Mouse (Mus musculus) liver, adult 2 months (tissue): ENCODE measurements around the gene Rad51c. TPM values are rescaled to one million over a fixed set of nuclear protein-coding genes. Genes with fewer than 3 reads are reported as not detected.
"Not testable (repeated sequence)": the region's sequence is repeated elsewhere in the genome, so short reads cannot be mapped to it uniquely, and the experiment has no call there.

Source experiments
- DNase-seq: peaks from one replicate; pipeline ENCODE4 v3.0.0-alpha.2; 2011; ENCODE audit warnings: low read depth, low spot score; ENCODE audit errors: extremely low read depth
- H3K27ac ChIP-seq: fragments of 200-500 bp; replicated peaks from 2 replicates; pipeline ENCODE4 v1.5.1; 2012; ENCODE audit warnings: low read depth, mild to moderate bottlenecking, control low read depth, inconsistent platforms, low read length; ENCODE audit not compliant: insufficient read depth
- H3K27me3 ChIP-seq: fragments of 200-500 bp; 2 replicates; pipeline ENCODE4 v1.6.1; 2012; ENCODE audit warnings: mild to moderate bottlenecking, moderate library complexity, low read length, inconsistent platforms; ENCODE audit not compliant: control insufficient read depth, insufficient read depth
- H3K36me3 ChIP-seq: fragments of 200-500 bp; 2 replicates; pipeline ENCODE4 v1.6.1; 2012; ENCODE audit warnings: low read length, inconsistent platforms; ENCODE audit not compliant: control insufficient read depth, insufficient read depth
- H3K4me1 ChIP-seq: fragments of 200-500 bp; 2 replicates; pipeline ENCODE4 v1.6.1; 2011; ENCODE audit warnings: low read length; ENCODE audit not compliant: control insufficient read depth, insufficient read depth
- H3K4me3 ChIP-seq: fragments of 200-500 bp; 2 replicates; pipeline ENCODE4 v1.5.1; 2011; ENCODE audit warnings: low read depth, mild to moderate bottlenecking, control low read depth, low read length, moderate library complexity; ENCODE audit not compliant: insufficient read depth
- H3K79me2 ChIP-seq: fragments of 200-500 bp; 2 replicates; pipeline ENCODE4 v1.6.1; 2012; ENCODE audit warnings: inconsistent platforms, mild to moderate bottlenecking, low read length, moderate library complexity; ENCODE audit not compliant: control insufficient read depth, insufficient read depth
- H3K9ac ChIP-seq: fragments of 200-500 bp; 2 replicates; pipeline ENCODE4 v1.6.1; 2012; ENCODE audit warnings: low read depth, mild to moderate bottlenecking, control low read depth, inconsistent platforms, low read length
- CTCF ChIP-seq: fragments of 200-500 bp; IDR thresholded peaks from 2 replicates; pipeline ENCODE4 v1.5.1; 2011; ENCODE audit warnings: low read depth, low read length, control low read depth
- POLR2A ChIP-seq: fragments of 200-500 bp; IDR thresholded peaks from 2 replicates; pipeline ENCODE4 v1.6.1; 2011; ENCODE audit warnings: low read length, control low read depth; ENCODE audit not compliant: insufficient read depth; ENCODE audit errors: extremely low read depth
- WGBS: fragments of 180-500 bp; shearing (Covaris S2); methylation state at CpG from one replicate; pipeline ENCODE4 v1.1.7; 2018; 5-methylcytosine and 5-hydroxymethylcytosine counted together
- polyA plus RNA-seq: library from polyadenylated mRNA; depleted of rRNA; stranded (reverse); fragments of >200 nt; gene quantifications from 2 replicates; pipeline ENCODE4 v1.2.3, GENCODE M21; 2012; rRNA removed
- total RNA-seq: library from RNA; depleted of rRNA; stranded (reverse); fragments of >200 nt; gene quantifications from 2 replicates; pipeline ENCODE4 v1.2.3, GENCODE M21; 2014; rRNA removed

Rad51c gene
- total RNA-seq: 0.28 and 0.67 TPM in 2 replicates
- 0.16 and 0.32 TPM in 2 replicates for polyA plus RNA-seq

DNA sequence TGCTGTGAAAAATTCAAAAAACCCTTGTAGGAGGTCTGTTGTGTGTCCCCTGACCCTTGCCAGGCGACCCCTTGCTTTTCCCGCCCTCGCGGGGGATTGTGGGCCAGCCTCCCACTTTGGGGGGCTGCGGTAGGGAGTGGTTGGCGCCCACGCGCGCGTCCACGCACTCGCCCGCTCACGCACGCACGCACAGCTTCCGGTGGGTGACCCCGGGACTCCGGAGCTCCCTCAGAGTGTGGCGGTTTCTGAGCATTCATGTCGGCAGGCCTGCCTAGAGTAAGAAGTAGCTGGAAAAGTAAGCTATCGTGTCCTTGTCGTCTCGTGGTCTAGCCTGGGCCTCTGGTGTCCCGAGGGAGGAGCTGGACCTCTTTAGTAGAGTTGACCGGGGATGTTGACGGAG lies at the start of gene Rad51c, which contains the start of gene Tex14:
Gene Rad51c, minus strand, starts transcription at position 79 of the 400 bp plus-strand sequence.
Gene Tex14, plus strand, starts transcription at position 190 of the 400 bp plus-strand sequence.
- no peaks in the 10 kb centered on the region for H3K4me1 ChIP-seq
- H3K9ac ChIP-seq: peak within 1 kb of the TSS; percentile 65
- peak within 1 kb of the TSS; percentile 75 for H3K4me3 ChIP-seq
- TF ChIP-seq POLR2A (no peak), CTCF (no peak)
- no peaks in the 10 kb centered on the region for H3K79me2 ChIP-seq
- 78% methylated on average over 27 of the region's 27 CpGs for WGBS
- DNase-seq: no peak
- H3K27me3 ChIP-seq: no peaks in the 10 kb centered on the region
- H3K27ac ChIP-seq: peak within 1 kb of the TSS; percentile 74
- no peaks in the 10 kb centered on the region for H3K36me3 ChIP-seq

GRCm38 (mm10) chr11:87454035-87454690 lies 49.4 kb upstream of the Rad51c start:
- no peak overlapping the region for H3K4me3 ChIP-seq
- no peak overlapping the region for H3K27ac ChIP-seq
- no peak overlapping the region for H3K9ac ChIP-seq
- H3K4me1 ChIP-seq: no peaks in the 10 kb centered on the region; the same call in 1 of the 2 replicates
- H3K79me2 ChIP-seq: no peaks in the 10 kb centered on the region
- H3K36me3 ChIP-seq: no peaks in the 10 kb centered on the region
- 88% methylated on average over 2 of the region's 2 CpGs for WGBS
- no peak for DNase-seq
- TF ChIP-seq POLR2A: no peak
- no peak for TF ChIP-seq CTCF
- H3K27me3 ChIP-seq: no peaks in the 10 kb centered on the region

DNA sequence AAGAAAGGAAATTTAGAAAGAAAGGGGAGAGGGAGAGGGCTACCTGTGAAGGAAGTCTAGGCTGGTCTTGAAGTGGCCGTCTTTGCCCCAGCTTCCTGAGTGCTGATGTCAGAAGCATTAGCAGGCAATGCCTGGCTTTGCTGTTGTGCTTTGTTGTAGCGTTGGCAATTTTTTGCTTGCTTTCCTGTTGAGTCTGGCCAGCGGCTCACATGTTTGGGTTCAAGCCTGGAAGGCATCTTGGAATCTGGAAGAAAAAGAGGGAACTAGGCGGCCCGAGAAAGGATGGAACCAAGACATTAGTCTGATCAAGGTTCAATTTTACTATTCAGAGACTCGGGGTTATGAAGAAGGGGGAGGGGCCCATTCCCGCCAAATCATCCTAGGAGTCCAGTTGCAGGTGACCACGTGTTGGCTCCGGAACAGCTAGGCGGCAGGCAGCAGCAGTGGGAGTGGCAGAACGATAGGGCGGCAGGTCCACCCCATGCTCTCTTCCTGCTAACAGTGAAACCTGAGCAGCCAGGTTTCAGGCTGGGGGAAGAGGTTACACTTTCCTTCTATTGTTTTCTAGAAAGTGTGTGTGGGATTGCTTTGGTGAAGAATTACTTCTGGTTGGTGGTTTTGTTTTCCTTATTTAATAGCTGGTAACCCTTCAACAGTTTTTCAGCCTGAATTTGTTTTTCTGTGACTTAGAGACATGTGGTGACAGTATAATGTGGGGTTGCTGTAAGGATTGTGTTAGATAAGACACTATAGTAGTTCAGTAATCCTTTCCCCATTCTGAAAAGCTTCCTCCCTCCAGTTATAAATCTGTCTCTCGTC lies 48.7 kb upstream of the Rad51c start:
- no peak overlapping the region for H3K4me3 ChIP-seq
- H3K79me2 ChIP-seq: no peaks in the 10 kb centered on the region
- no peaks in the 10 kb centered on the region for H3K36me3 ChIP-seq
- WGBS: 27% methylated on average over 13 of the region's 13 CpGs
- no peak for TF ChIP-seq POLR2A
- no peak for TF ChIP-seq CTCF
- no peak overlapping the region for H3K27ac ChIP-seq
- H3K27me3 ChIP-seq: no peaks in the 10 kb centered on the region
- H3K4me1 ChIP-seq: no peaks in the 10 kb centered on the region; the same call in 1 of the 2 replicates
- DNase-seq: no peak
- H3K9ac ChIP-seq: no peak overlapping the region

GRCm38 (mm10) chr11:87452779-87453178 lies 48.0 kb upstream of the Rad51c start:
- H3K4me1 ChIP-seq, H3K79me2 ChIP-seq, H3K4me3 ChIP-seq, DNase-seq, H3K9ac ChIP-seq, H3K27ac ChIP-seq, H3K27me3 ChIP-seq, H3K36me3 ChIP-seq: not testable (repeated sequence)
- WGBS: 74% methylated on average over 8 of the region's 8 CpGs

DNA sequence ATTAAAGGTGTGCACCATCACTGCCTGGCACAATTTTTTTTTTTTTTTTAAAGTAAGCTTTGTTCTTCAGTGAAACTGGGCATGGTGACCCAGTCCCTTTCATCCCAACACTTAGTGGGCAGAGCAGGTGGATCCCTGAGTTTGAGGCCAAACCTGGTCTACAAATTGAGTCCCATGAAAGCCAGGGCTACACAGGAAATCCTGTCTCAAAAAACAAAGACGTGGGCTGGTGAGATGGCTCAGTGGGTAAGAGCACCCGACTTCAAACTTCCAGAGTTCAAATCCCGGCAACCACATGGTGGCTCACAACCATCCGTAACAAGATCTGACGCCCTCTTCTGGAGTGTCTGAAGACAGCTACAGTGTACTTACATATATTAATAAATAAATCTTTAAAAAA lies 45.1 kb upstream of the Rad51c start:
- not testable (repeated sequence) for H3K9ac ChIP-seq

DNA sequence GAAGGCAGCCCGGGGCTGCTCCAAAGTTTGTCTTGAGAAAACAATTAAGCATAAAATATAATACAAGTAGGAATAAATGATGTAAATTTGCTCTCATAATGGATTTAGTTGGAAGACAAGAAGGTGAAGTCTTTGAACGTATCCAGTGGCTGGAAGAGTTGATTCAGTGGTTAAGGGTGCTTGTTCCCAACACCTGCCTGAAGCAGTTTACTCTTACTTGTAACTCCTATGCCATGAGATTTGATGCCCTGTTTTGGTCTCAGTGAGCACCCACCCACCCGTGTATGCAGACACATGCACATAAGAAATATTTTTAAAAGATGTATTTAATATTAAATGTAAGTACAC lies 44.4 kb upstream of the Rad51c start:
- H3K36me3 ChIP-seq: no peaks in the 10 kb centered on the region
- H3K9ac ChIP-seq: no peak overlapping the region
- no peak overlapping the region for H3K4me3 ChIP-seq
- no peak for TF ChIP-seq POLR2A
- no peak for TF ChIP-seq CTCF
- DNase-seq: no peak
- H3K27me3 ChIP-seq: no peaks in the 10 kb centered on the region
- 4% methylated on average over 3 of the region's 3 CpGs for WGBS
- H3K79me2 ChIP-seq: no peaks in the 10 kb centered on the region
- no peak overlapping the region for H3K27ac ChIP-seq
- H3K4me1 ChIP-seq: no peaks in the 10 kb centered on the region

More for the DNA sequence above, 45.1 kb upstream of the Rad51c start:
- not testable (repeated sequence) for H3K4me3 ChIP-seq, DNase-seq, H3K27me3 ChIP-seq, H3K36me3 ChIP-seq, H3K79me2 ChIP-seq, H3K27ac ChIP-seq, H3K4me1 ChIP-seq
- WGBS: 43% methylated on average over 5 of the region's 5 CpGs

DNA sequence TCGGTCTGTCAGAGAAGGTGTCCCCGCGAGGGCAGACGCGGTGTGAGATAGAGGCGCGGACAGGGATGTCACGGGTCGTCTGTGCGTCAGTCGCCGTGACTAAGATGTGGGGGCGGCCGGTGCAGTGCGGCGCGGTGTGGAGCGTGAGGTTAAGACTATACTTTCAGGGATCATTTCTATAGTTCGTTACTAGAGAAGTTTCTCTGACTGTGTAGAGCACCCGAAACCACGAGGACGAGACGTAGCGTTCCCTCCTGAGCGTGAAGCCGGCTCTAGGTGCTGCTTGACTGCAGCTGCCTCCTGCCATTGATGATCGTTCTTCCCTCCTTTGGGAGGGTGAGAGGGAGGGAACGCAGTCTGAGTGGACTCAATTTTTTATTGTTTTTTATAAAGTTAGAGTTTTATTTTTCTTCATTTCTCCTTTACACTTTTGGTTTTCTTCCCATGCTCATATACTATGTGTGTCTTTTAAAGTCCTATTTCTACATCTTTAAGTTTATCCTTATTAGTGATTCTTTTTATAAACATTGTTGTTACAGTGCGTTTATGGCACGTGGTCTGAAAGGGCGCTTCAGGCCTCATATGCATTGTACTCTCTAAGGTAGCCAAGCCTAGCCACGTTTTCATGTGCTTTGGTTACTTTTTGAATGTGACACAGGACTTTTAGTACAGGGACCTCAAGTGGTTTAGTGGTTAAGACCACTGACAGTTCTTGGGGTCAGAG lies 43.9 kb upstream of the Rad51c start:
- H3K79me2 ChIP-seq, H3K9ac ChIP-seq, H3K4me1 ChIP-seq, H3K27me3 ChIP-seq, H3K27ac ChIP-seq, H3K4me3 ChIP-seq, H3K36me3 ChIP-seq: not testable (repeated sequence)
- 0% methylated on average over 6 of the region's 32 CpGs for WGBS
- peak; percentile 95 for DNase-seq

- H3K4me1 ChIP-seq, H3K79me2 ChIP-seq, H3K36me3 ChIP-seq, H3K27me3 ChIP-seq: not testable (repeated sequence)
- peak overlapping the region; percentile 40; the same call in 1 of the 2 replicates for H3K9ac ChIP-seq
- peak overlapping the region; percentile 6; the same call in 1 of the 2 replicates for H3K4me3 ChIP-seq
- DNase-seq: peak; percentile 80
- 1% methylated on average over 34 of the region's 34 CpGs for WGBS
- H3K27ac ChIP-seq: 0 out of 2 replicates have a peak overlapping the region, but pooled peaks have one; percentile 7
Measured at GRCm38 (mm10) chr11:87448081-87448475, 43.3 kb upstream of the Rad51c start.
